Comparison of ENCODE assay signal across 20 mouse cellular contexts in genomic region chr6:147832521-147832920, GRCm38 (mm10).
DNase-seq lines count a peak whose midpoint lies in the region; ATAC-seq and TF ChIP-seq lines count a peak whose summit lies in the region.
"Had no signal": no experiment of that assay in that cellular context is flagged by ENCODE, and none has a peak within 500 bp of the region (broad histone marks: within the 10 kb centered on the region; RNA-seq: fewer than 3 reads in every experiment).

No protein-coding gene starts in this region.

- no peak overlapping the region for H3K4me2 ChIP-seq in hindbrain, postnatal 0 days (ENCODE audit: low read depth, low read length)
- H3K4me2 ChIP-seq in hindbrain, embryonic 13.5 days, result no peak overlapping the region
- H3K4me2 ChIP-seq in midbrain, embryonic 16.5 days (ENCODE audit: low read length), result no peak overlapping the region
- no peak overlapping the region for H3K4me2 ChIP-seq in midbrain, embryonic 11.5 days
- H3K4me2 ChIP-seq: embryonic facial prominence, embryonic 12.5 days; forebrain, embryonic 13.5 days had no signal

- no peaks in the 10 kb centered on the region for H3K4me1 ChIP-seq in hindbrain, postnatal 0 days (ENCODE audit: insufficient read depth, low read length)
- H3K4me1 ChIP-seq in hindbrain, embryonic 13.5 days (replicated peaks), result no peaks in the 10 kb centered on the region
- no peaks in the 10 kb centered on the region for H3K4me1 ChIP-seq in midbrain, embryonic 16.5 days (ENCODE audit: control insufficient read depth, insufficient read depth, low read length)
- no peaks in the 10 kb centered on the region for H3K4me1 ChIP-seq in midbrain, embryonic 11.5 days (ENCODE audit: control insufficient read depth, insufficient read depth, low read length)
- no peaks in the 10 kb centered on the region for H3K4me1 ChIP-seq in cerebellum, adult 2 months (ENCODE audit: control insufficient read depth, insufficient read depth, low read length)
- H3K4me1 ChIP-seq: embryonic facial prominence, embryonic 10.5 days; embryonic facial prominence, embryonic 12.5 days; forebrain, embryonic 13.5 days had no signal

- DNase-seq in hindbrain, postnatal 0 days (ENCODE audit: low spot score), result no peak
- no peak for DNase-seq in midbrain, embryonic 11.5 days (ENCODE audit: low spot score, missing footprints)
- DNase-seq in R1 (ENCODE audit: low read depth, low spot score), result peak; percentile 24
- DNase-seq in ZHBTc4 (ENCODE audit: low read depth, low spot score), result peak; percentile 4
- no peak for DNase-seq in cerebellum, adult 2 months
- no peak for DNase-seq in spleen, adult 12 weeks (ENCODE audit: low spot score)
- DNase-seq: adrenal gland, adult 2 months; adrenal gland, postnatal 10 days; adrenal gland, postnatal 25 days; cerebellum, adult 11 months; cerebellum, adult 18-20 months; cerebellum, adult 9-10 months; cerebellum, postnatal 10 days; cerebellum, postnatal 25 days had no signal

- H3K27me3 ChIP-seq in hindbrain, postnatal 0 days (ENCODE audit: insufficient read depth, low read length), result no peaks in the 10 kb centered on the region
- H3K27me3 ChIP-seq in hindbrain, embryonic 13.5 days, result no peaks in the 10 kb centered on the region
- no peaks in the 10 kb centered on the region for H3K27me3 ChIP-seq in midbrain, embryonic 16.5 days (ENCODE audit: control insufficient read depth, insufficient read depth, low read depth, low read length)
- H3K27me3 ChIP-seq in midbrain, embryonic 11.5 days (ENCODE audit: control insufficient read depth, insufficient read depth, low read length), result no peaks in the 10 kb centered on the region
- no peaks in the 10 kb centered on the region for H3K27me3 ChIP-seq in cerebellum, adult 2 months (ENCODE audit: control insufficient read depth, insufficient read depth, low read length)
- H3K27me3 ChIP-seq: embryonic facial prominence, embryonic 12.5 days; forebrain, embryonic 13.5 days had no signal

- no peaks in the 10 kb centered on the region for H3K36me3 ChIP-seq in hindbrain, postnatal 0 days (ENCODE audit: insufficient read depth, low read length)
- H3K36me3 ChIP-seq in hindbrain, embryonic 13.5 days, result no peaks in the 10 kb centered on the region
- no peaks in the 10 kb centered on the region for H3K36me3 ChIP-seq in midbrain, embryonic 16.5 days (ENCODE audit: control insufficient read depth, insufficient read depth, low read length)
- H3K36me3 ChIP-seq in midbrain, embryonic 11.5 days (ENCODE audit: control insufficient read depth, insufficient read depth, low read length), result no peaks in the 10 kb centered on the region
- H3K36me3 ChIP-seq: embryonic facial prominence, embryonic 10.5 days; embryonic facial prominence, embryonic 12.5 days had no signal

- WGBS in hindbrain, postnatal 0 days, result 60% methylated on average over 3 of the region's 3 CpGs
- 66% methylated on average over 3 of the region's 3 CpGs for WGBS in hindbrain, embryonic 13.5 days
- WGBS in midbrain, embryonic 16.5 days, result 50% methylated on average over 3 of the region's 3 CpGs
- WGBS in midbrain, embryonic 11.5 days, result 65% methylated on average over 3 of the region's 3 CpGs
- 59% methylated on average over 3 of the region's 3 CpGs for WGBS in cerebellum, adult 2 months

- no peak for TF ChIP-seq POLR2A in cerebellum, adult 2 months (IDR thresholded peaks at IDR 0.05; ENCODE audit: borderline replicate concordance, insufficient read depth, low read length)

- H3K9ac ChIP-seq in hindbrain, postnatal 0 days (replicated peaks; ENCODE audit: low read length), result no peak overlapping the region
- H3K9ac ChIP-seq in hindbrain, embryonic 13.5 days, result no peak overlapping the region
- H3K9ac ChIP-seq in midbrain, embryonic 16.5 days (ENCODE audit: low read depth, low read length), result no peak overlapping the region
- H3K9ac ChIP-seq in midbrain, embryonic 11.5 days (ENCODE audit: low read length), result no peak overlapping the region
- H3K9ac ChIP-seq: embryonic facial prominence, embryonic 12.5 days; forebrain, embryonic 13.5 days had no signal

- no peak for TF ChIP-seq CTCF in hindbrain, postnatal 0 days (IDR thresholded peaks at IDR 0.05; ENCODE audit: low read depth)
- TF ChIP-seq CTCF in cerebellum, adult 2 months (IDR thresholded peaks at IDR 0.05; ENCODE audit: borderline replicate concordance, insufficient read depth, low read depth, low read length), result no peak

- H3K9me3 ChIP-seq in hindbrain, postnatal 0 days (ENCODE audit: low read length), result no peaks in the 10 kb centered on the region
- no peaks in the 10 kb centered on the region for H3K9me3 ChIP-seq in hindbrain, embryonic 13.5 days
- H3K9me3 ChIP-seq in midbrain, embryonic 16.5 days (replicated peaks; ENCODE audit: control insufficient read depth, low read length, poor library complexity, severe bottlenecking), result no peaks in the 10 kb centered on the region
- H3K9me3 ChIP-seq in midbrain, embryonic 11.5 days (ENCODE audit: control insufficient read depth, low read length), result no peaks in the 10 kb centered on the region
- H3K9me3 ChIP-seq: embryonic facial prominence, embryonic 10.5 days; embryonic facial prominence, embryonic 12.5 days; forebrain, embryonic 13.5 days had no signal

- H3K27ac ChIP-seq in hindbrain, postnatal 0 days, result no peak overlapping the region
- no peak overlapping the region for H3K27ac ChIP-seq in hindbrain, embryonic 13.5 days
- no peak overlapping the region for H3K27ac ChIP-seq in midbrain, embryonic 16.5 days (ENCODE audit: low read length)
- H3K27ac ChIP-seq in midbrain, embryonic 11.5 days (ENCODE audit: low read depth, low read length), result no peak overlapping the region
- no peak overlapping the region for H3K27ac ChIP-seq in cerebellum, adult 2 months (ENCODE audit: insufficient read depth, low read length)
- H3K27ac ChIP-seq: embryonic facial prominence, embryonic 10.5 days; embryonic facial prominence, embryonic 12.5 days; forebrain, embryonic 13.5 days had no signal

- ATAC-seq in hindbrain, postnatal 0 days, result 0 out of 2 replicates have a peak, but pooled peaks have one; percentile 32
- no peak for ATAC-seq in hindbrain, embryonic 13.5 days (ENCODE audit: low FRiP score)
- peak; percentile 48; the same call in 1 of the 2 replicates for ATAC-seq in midbrain, embryonic 16.5 days
- ATAC-seq in midbrain, embryonic 11.5 days (ENCODE audit: low FRiP score), result no peak
- ATAC-seq: forebrain, embryonic 13.5 days; forebrain, embryonic 16.5 days had no signal

- no peak overlapping the region for H3K4me3 ChIP-seq in hindbrain, postnatal 0 days (ENCODE audit: low read length)
- H3K4me3 ChIP-seq in hindbrain, embryonic 13.5 days, result no peak overlapping the region
- H3K4me3 ChIP-seq in midbrain, embryonic 16.5 days (ENCODE audit: low read depth, low read length), result no peak overlapping the region
- no peak overlapping the region for H3K4me3 ChIP-seq in midbrain, embryonic 11.5 days (ENCODE audit: low read depth, low read length)
- H3K4me3 ChIP-seq in cerebellum, adult 2 months (replicated peaks; ENCODE audit: insufficient read depth, low read depth, low read length), result no peak overlapping the region
- H3K4me3 ChIP-seq: embryonic facial prominence, embryonic 10.5 days; embryonic facial prominence, embryonic 12.5 days; forebrain, embryonic 13.5 days had no signal

Comparison
In these comparisons a context has a peak if more than half of its experiments do, and no peak if none do; other contexts are left out.
1. ATAC-seq: peak in hindbrain, postnatal 0 days (single experiment) and midbrain, embryonic 16.5 days (single experiment); none in hindbrain, embryonic 13.5 days (single experiment) and midbrain, embryonic 11.5 days (single experiment).
2. DNase-seq: peak in R1 (single experiment) and ZHBTc4 (single experiment); none in hindbrain, postnatal 0 days (single experiment), midbrain, embryonic 11.5 days (single experiment), cerebellum, adult 2 months (0 of 2) and spleen, adult 12 weeks (single experiment).